Mouse (Mus musculus) layer of hippocampus, postnatal 25 days (tissue): Measurements from ENCODE around the gene Cd1d1. TPM values are rescaled to one million over a fixed set of nuclear protein-coding genes. Genes with fewer than 3 reads are reported as not detected.

ENCODE experiments used
- DNase-seq, 2 experiments: peaks; one replicate each; pipeline ENCODE4 v3.0.0; 2022; ENCODE audit warnings: mixed read lengths in 2 of 2, low spot score in 1 of 2; ENCODE audit errors: extremely low spot score in 1 of 2
- total RNA-seq, 2 experiments: library from RNA; stranded (reverse); gene quantifications; 2 replicates each; pipeline ENCODE4 v1.2.3; 2021

Gene Cd1d1
- total RNA-seq, 2 experiments from 2014 or later, result 2.0 to 2.1 TPM

- DNase-seq, result no peak
These were observed 36.4 kb downstream of the Cd1d1 start for GRCm38 (mm10) chr3:86962665-86963435.

DNA sequence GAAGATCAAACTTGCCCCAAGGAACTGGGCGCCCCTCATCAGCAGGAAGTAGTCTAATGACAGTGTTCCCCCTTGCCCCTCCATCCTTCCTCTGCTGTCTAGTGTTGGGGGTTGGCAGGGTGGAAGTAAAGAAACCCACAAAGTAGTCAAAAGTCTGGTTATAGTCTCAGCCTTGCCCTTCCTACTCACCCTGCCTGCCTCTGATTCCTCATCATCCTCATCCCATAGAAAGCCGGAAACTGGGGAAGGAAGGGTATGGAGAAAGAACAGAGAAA is 37.9 kb downstream of the Cd1d1 start:
- no peak for DNase-seq

DNA sequence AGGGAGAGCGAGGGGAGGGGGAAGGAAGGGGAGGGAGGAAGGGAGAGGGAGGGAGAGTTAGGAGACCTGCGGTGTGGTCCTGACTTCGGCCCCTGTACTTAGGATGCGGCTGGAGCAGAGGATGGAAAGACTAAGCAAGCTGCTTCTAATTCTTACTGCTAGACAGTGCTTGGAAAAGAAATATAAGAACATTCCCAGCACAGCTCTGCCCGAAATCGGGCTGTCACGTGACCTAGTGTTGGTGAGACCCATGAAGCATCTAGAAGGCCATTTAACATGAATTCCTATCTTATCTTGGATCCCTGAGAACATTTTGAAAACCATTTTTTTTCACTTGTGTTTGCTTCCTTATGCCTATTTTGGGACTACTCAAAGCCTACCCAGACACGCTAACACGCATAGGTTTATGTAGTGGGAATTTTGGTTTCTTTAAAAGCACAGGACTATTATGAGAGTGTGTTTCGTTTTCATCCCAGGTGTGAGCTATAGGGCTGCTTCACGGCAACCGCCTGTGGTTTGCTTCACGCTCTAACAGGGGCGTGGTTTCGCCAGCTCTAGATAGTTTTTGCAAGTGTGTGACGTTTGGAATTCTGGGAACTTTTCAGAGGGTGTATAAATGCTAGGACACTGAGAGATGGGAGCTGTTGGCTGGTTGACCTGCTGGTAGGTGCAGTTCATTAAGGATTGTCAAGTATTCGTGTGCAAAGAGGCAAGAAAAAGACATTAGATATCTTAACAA is 38.4 kb downstream of the Cd1d1 start:
- no peak for DNase-seq

- no peak for DNase-seq
These were observed 40.2 kb downstream of the Cd1d1 start for GRCm38 (mm10) chr3:86959088-86959487.

DNA sequence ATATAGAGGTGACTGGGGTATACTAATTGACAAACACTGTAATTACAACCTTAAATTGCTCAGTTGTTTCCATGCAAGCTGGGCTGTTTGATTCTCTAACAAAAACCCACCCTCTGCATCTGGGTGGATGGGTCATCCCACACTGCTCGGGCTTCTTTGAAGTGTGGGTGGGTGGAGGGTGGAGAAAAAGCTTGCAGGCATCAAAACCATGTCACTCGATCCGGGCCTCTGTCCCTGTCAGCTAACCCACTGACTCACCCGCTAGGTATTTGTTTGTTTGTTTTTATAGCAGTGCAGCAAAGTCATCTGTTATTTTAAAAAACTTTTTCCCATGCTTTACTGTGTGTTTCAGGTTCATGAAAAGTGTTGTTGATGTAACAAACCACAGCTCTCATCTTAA is 43.9 kb downstream of the Cd1d1 start:
- no peak for DNase-seq

GRCm38 (mm10) chr3:86954521-86954920 is 44.7 kb downstream of the Cd1d1 start:
- DNase-seq, result no peak

DNA sequence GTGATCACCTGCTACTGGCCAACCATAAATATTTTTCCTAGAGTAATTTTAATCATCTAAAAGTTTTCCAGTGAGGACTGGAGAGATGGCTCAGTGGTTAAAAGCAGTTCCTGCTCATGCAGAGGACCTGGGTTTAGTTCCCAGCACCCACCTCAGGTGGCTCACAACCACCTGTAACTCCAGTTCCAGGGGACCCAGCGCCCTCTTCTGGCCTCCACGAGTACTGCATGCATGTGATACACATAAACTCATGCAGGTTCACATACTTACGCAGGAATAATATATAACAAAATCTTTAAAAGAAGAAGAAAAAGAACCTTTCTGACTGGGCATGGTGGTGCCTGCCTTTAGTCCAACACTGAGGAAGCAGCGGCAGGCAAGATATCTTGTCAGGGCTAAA is 45.4 kb downstream of the Cd1d1 start:
- DNase-seq, result no peak

- no peak for DNase-seq
These were observed 48.6 kb downstream of the Cd1d1 start for GRCm38 (mm10) chr3:86950652-86951051.

Other genes with a start within 250 kb of the Cd1d1 start
- gene Dclk2, start 78.6 kb downstream of the Cd1d1 start, total RNA-seq, result 100 to 1,000 TPM; 108 to 112 TPM
- gene Kirrel, start 175.3 kb upstream of the Cd1d1 start, total RNA-seq, result 1 to 10 TPM; 3.4 TPM